Mouse (Mus musculus): ENCODE measurements around the gene Trim50.

DNA sequence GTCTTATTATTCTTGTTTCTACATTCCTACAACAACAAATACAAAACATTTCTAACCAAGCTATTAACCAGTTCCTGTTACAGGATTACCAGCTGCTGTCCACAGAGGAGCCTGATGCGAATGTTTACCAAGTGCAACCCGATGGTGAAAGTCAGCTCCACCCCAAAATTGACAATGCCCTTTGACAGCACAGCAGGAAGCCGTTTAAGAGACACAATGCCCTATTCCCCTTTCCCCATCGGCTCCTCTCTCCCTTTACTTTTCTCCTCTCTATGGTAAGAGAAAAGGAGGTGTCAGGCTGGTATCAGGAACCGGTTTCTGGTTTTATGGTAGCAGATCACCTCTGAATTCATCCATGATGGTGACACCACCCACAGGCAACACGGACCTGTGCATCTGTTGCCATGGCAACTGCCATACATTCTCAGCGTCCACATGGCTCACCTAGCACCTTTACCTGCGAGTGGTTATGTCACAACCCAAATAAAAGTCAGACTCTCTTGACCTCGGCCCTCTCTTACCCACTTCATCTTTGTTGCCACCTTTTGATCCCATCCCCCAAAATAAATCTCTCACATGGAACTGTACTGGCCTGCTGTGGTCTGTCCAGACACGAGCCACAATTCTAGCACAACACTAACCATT, 46.7 kb upstream of the Trim50 start:
- TF ChIP-seq POLR2A (IDR thresholded peaks at IDR 0.05; ENCODE audit: insufficient read depth, low read length) (no peak), CTCF (IDR thresholded peaks at IDR 0.05; ENCODE audit: low read depth, low read length) (no peak), EP300 (IDR thresholded peaks at IDR 0.05; ENCODE audit: insufficient read depth, low read depth, low read length) (no peak)

Measured in ES-Bruce4 (cell line).